Mouse (Mus musculus): Measurements from ENCODE around the gene Rhobtb1. TPM values are rescaled to one million over a fixed set of nuclear protein-coding genes. Genes with fewer than 3 reads are reported as not detected.

Rhobtb1 gene
- polyA plus RNA-seq (2015; fragmentation: Nextera tagmentation; extraction: Ambion mirVana): 11.9 and 13.6 TPM in 2 replicates

DNA sequence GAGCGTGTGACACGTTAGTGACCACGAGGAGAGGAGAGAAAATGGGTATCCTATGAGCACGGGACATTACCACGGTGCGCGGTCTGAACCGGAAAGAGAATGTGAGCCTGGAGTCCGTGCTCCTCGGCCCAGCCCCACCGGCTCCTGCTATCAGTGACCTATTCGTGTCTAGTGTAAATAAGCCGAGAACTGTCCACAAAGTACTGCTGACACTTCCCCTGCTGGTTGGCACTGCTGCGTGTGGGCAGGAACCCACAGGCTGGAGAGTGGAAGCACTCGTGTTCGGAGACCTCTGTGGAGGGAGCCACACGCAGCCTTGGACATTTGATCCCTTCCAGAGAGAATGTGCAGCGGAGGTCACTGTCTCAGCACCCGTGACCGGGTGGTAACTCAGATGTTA, at the start of gene Rhobtb1:
Gene Rhobtb1, plus strand, starts transcription at position 390 of the 400 bp plus-strand sequence.
- WGBS: 93% methylated on average over 20 of the region's 20 CpGs
- Histone ChIP-seq H3K4me2 (replicated peaks) (no peak within 1 kb of the TSS), H3K36me3 (no peaks in the 10 kb centered on the region)

DNA sequence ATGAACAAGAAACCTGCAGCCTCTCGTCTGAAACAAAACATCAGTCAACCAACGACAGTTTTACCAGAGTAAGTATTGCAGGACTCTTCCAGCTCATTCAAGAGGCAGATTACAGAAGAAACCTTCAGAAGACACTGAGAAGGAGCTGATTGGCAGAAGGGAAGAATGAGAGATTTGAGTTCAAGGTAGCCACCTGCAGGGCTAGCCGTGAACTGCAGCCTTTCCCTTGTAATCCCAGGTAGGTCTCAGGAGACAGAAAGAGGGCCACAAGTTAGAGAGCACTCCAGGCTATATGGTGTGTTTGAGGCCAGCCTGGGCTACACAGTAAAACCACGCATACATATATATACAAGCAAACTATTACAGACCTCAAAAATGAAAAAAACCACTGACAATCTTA, 49.2 kb upstream of the Rhobtb1 start:
- H3K9me3 ChIP-seq: no peaks in the 10 kb centered on the region
- ATAC-seq (replicated peaks): no peak
- H3K36me3 ChIP-seq: no peaks in the 10 kb centered on the region
- H3K4me3 ChIP-seq: no peak overlapping the region
- WGBS: 85% methylated on average over 4 of the region's 4 CpGs
- H3K27ac ChIP-seq (replicated peaks): no peak overlapping the region
- H3K9ac ChIP-seq (replicated peaks): no peak overlapping the region
- H3K4me2 ChIP-seq (replicated peaks): no peak overlapping the region
- H3K4me1 ChIP-seq: peaks cover 5% of the 10 kb centered on the region; the same call in 1 of the 2 replicates
- H3K27me3 ChIP-seq: no peaks in the 10 kb centered on the region

More for the DNA sequence above, at the start of gene Rhobtb1:
- Histone ChIP-seq H3K27me3 (no peaks in the 10 kb centered on the region), H3K27ac (replicated peaks) (no peak within 1 kb of the TSS), H3K9ac (replicated peaks) (no peak within 1 kb of the TSS), H3K9me3 (no peaks in the 10 kb centered on the region), H3K4me1 (no peaks in the 10 kb centered on the region), H3K4me3 (no peak within 1 kb of the TSS)
- ATAC-seq (replicated peaks): no peak

DNA sequence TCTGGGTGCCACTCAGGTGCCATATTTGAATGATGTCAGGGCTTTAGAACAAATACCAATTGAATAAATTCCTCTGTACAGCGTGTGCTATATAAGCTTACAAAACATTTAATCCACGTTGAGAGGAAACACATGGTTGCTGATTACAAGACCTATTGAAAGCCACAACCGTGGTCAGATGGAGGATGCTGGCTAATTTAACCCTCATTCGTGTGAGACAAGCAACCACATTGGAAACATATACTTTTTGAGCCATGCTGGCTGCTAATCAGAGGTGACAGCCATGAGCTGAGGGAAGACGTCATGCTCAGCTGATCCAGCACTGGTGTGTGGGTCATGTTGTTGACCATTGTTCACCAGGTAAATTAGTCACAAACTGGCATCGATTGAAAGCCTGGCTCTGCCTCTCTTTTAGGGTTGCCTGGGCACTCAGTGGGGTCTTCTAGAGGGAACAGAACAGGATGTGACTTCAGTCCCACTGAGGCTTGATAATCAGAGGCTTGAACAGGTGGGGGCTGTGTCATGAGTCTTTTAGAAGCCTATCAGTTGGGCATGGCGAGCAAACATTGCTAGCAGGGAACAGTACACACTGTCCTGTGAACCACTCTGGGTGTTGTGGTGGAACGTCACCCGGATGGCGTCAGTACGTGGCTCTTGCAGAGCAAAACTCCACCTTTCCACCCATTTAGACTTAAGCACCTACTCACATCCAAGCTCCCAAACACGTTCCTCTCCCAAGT, 46.9 kb upstream of the Rhobtb1 start:
- Histone ChIP-seq H3K36me3 (no peaks in the 10 kb centered on the region), H3K27ac (replicated peaks) (no peak overlapping the region), H3K9me3 (no peaks in the 10 kb centered on the region), H3K4me1 (peaks cover 4% of the 10 kb centered on the region; the same call in 1 of the 2 replicates), H3K27me3 (no peaks in the 10 kb centered on the region), H3K4me2 (replicated peaks) (no peak overlapping the region), H3K4me3 (no peak overlapping the region), H3K9ac (replicated peaks) (no peak overlapping the region)
- ATAC-seq (replicated peaks): no peak
- 83% methylated on average over 12 of the region's 12 CpGs for WGBS

DNA sequence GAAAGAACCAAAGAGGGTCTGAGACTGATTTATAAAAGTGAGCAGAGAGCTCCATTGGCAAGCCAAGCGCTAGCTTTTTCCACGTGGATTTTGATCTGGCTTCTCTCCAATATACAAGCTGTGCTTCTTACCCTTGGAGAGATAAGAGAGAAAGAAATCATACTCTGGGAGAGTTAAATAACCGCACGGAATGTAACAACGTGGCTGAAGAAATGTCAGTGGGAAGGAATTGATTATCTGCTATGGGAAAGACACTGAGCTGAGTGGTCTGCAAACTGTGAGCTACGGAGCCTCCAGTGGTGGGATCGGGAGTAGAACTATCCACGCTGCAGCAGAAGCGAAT, 46.4 kb upstream of the Rhobtb1 start:
- no peak for ATAC-seq (replicated peaks)
- Histone ChIP-seq H3K36me3 (no peaks in the 10 kb centered on the region), H3K4me3 (no peak overlapping the region), H3K9ac (replicated peaks) (no peak overlapping the region), H3K9me3 (no peaks in the 10 kb centered on the region), H3K4me1 (no peaks in the 10 kb centered on the region), H3K27ac (replicated peaks) (no peak overlapping the region), H3K27me3 (no peaks in the 10 kb centered on the region), H3K4me2 (replicated peaks) (no peak overlapping the region)
- WGBS: 76% methylated on average over 9 of the region's 9 CpGs

DNA sequence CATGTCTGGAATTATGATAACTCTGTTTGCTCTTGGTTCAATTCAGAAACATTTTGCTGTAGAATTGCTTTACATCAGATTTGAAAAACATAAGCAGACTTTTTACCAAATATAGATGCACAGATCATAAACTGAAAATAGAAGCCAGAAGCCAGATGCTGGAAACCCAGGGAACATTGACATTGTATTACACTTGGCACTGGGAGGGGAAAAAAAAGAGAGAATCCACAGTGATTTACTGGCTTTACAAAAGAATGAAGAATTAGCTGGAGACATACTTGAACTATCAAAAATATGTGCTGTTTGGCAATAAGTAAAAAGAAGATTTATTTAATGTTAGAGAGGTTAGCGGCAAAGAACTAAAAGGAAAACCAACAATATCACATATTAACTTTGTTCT, 44.4 kb upstream of the Rhobtb1 start:
- 92% methylated on average over 1 of the region's 1 CpGs for WGBS
- H3K9me3 ChIP-seq: no peaks in the 10 kb centered on the region
- no peak overlapping the region for H3K4me3 ChIP-seq
- H3K4me1 ChIP-seq: no peaks in the 10 kb centered on the region
- ATAC-seq (replicated peaks): no peak
- H3K4me2 ChIP-seq (replicated peaks): no peak overlapping the region
- H3K27ac ChIP-seq (replicated peaks): no peak overlapping the region
- no peak overlapping the region for H3K9ac ChIP-seq (replicated peaks)
- no peaks in the 10 kb centered on the region for H3K36me3 ChIP-seq
- H3K27me3 ChIP-seq: no peaks in the 10 kb centered on the region

DNA sequence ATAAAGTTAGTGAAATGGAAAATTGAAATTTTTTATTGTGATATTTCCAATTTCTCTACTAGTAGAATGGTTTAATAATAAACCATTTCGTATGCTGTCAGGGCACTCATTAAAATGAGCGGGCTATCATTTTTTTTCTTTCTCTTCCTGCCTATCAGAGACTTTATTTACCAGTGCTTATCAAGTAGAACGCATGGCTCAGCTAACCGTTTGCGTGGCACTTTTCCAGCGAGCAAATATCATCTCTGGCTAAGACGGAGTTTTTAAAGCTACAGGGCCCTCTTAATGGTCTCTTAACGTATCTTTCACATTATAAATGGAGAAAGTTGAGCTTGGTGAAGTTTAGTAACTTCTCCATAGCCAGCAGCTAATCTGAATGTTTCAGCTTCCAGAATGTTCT, 44.0 kb upstream of the Rhobtb1 start:
- no peak overlapping the region for H3K4me3 ChIP-seq
- no peaks in the 10 kb centered on the region for H3K4me1 ChIP-seq
- ATAC-seq (replicated peaks): no peak
- WGBS: 61% methylated on average over 8 of the region's 8 CpGs
- no peak overlapping the region for H3K9ac ChIP-seq (replicated peaks)
- no peaks in the 10 kb centered on the region for H3K27me3 ChIP-seq
- no peak overlapping the region for H3K4me2 ChIP-seq (replicated peaks)
- H3K36me3 ChIP-seq: no peaks in the 10 kb centered on the region
- H3K27ac ChIP-seq (replicated peaks): no peak overlapping the region
- H3K9me3 ChIP-seq: no peaks in the 10 kb centered on the region

DNA sequence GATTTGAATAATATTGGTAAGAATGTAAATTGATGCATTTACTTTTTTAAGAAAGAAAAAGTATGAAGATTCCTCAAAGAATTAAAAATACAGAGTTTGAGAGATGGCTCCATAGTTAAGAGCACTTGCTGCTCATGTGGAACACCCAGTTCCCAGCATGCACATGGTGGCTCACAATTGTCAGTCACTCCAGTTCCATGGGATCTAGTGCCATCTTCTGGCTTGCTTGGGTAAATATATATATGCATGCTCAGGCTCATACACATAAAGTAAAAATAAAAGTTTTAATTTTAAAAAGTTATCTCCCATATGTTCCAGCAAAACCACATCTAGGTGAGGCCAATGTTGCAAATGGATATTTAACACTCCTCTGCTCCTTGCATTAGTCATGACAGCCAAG, 36.9 kb upstream of the Rhobtb1 start:
- Histone ChIP-seq H3K36me3 (no peaks in the 10 kb centered on the region), H3K4me1 (no peaks in the 10 kb centered on the region), H3K4me3 (no peak overlapping the region), H3K4me2 (replicated peaks) (no peak overlapping the region), H3K9me3 (no peaks in the 10 kb centered on the region), H3K27ac (replicated peaks) (no peak overlapping the region), H3K9ac (replicated peaks) (no peak overlapping the region), H3K27me3 (no peaks in the 10 kb centered on the region)
- ATAC-seq (replicated peaks): no peak

DNA sequence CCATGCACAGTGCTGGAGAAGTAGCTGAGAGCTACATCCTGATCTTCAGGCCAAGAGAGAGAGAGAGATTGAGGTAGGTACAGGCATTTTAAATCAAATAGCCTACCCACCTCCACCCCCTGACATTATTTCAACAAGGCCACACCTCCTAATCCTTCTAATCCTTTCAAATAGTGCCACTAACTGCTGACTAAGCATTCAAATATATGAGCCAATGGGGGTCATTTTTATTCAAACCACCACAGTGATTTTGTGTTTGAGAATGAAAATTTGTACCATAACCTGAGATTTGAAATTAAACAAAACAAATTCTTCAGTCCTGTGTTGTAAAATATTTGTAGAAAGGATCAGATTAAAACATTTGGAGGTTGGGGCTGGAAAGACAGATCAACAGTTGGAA, 33.2 kb upstream of the Rhobtb1 start:
- Histone ChIP-seq H3K4me1 (no peaks in the 10 kb centered on the region), H3K27ac (replicated peaks) (no peak overlapping the region), H3K36me3 (no peaks in the 10 kb centered on the region), H3K4me3 (no peak overlapping the region), H3K4me2 (replicated peaks) (no peak overlapping the region), H3K9ac (replicated peaks) (no peak overlapping the region), H3K27me3 (no peaks in the 10 kb centered on the region), H3K9me3 (no peaks in the 10 kb centered on the region)
- no peak for ATAC-seq (replicated peaks)

DNA sequence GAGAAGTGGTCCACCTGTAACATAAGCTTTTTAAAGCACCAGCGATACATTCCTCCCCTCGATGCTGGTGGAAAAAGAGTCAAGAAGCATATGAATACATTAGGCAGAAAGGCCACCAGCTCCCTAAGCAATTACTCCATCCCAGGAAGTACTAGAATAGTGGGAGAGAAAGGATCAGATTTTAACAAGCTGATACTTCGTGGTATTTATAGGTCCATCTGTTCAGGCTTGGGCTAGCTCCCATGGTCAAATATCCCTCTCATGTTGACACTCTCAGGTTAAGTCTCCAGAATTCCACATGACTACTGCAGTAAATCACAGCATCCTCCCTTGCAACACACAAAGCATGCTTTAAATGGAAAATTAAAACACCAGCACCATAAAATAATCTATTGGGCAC, 32.3 kb upstream of the Rhobtb1 start:
- H3K4me2 ChIP-seq (replicated peaks): no peak overlapping the region
- no peak overlapping the region for H3K27ac ChIP-seq (replicated peaks)
- no peaks in the 10 kb centered on the region for H3K27me3 ChIP-seq
- no peaks in the 10 kb centered on the region for H3K9me3 ChIP-seq
- no peaks in the 10 kb centered on the region for H3K4me1 ChIP-seq
- H3K4me3 ChIP-seq: no peak overlapping the region
- no peaks in the 10 kb centered on the region for H3K36me3 ChIP-seq
- ATAC-seq (replicated peaks): no peak
- no peak overlapping the region for H3K9ac ChIP-seq (replicated peaks)
- WGBS: 86% methylated on average over 3 of the region's 3 CpGs

DNA sequence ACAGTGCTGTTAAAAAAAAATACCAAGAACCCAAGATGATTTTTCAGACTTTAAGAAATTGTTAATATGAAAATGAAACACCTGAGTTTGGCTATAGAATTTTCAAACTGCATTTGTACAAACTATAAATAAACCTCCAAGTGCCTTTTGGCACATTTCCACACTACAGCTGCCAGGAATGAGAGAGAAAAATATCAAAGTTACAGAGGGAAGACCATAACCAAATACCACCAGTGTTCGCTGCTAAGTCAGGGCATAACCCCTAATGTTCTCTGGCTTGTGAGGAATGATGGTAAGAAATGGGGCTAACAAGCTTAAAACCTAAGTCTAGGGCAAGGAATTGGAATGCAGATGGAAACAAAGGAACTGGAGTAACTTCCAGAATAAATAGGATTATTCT, 31.8 kb upstream of the Rhobtb1 start:
- H3K27me3 ChIP-seq: no peaks in the 10 kb centered on the region
- no peaks in the 10 kb centered on the region for H3K36me3 ChIP-seq
- WGBS: 81% methylated on average over 1 of the region's 1 CpGs
- H3K4me1 ChIP-seq: no peaks in the 10 kb centered on the region
- H3K9me3 ChIP-seq: no peaks in the 10 kb centered on the region
- H3K4me3 ChIP-seq: no peak overlapping the region
- H3K4me2 ChIP-seq (replicated peaks): no peak overlapping the region
- no peak overlapping the region for H3K9ac ChIP-seq (replicated peaks)
- H3K27ac ChIP-seq (replicated peaks): no peak overlapping the region
- no peak for ATAC-seq (replicated peaks)

DNA sequence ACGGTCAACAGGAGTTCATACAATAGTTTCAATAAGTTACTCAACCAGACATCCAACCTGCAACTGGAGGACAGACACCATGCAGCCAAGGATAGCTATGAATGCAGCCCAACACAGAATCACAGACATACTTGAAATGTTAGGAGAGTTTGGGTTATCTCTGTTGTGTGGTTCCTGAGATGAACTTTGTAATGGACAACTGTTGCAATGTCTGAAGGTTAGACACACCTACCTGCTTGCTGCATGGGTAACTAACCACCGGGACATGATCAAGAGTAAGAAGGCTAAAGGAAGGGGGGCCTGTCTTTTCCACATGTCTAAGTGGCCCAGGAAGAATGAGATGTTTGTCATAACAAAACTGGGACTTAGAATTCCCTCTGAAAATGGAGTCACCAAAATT, 24.7 kb upstream of the Rhobtb1 start:
- Histone ChIP-seq H3K4me3 (no peak overlapping the region), H3K4me2 (replicated peaks) (no peak overlapping the region), H3K27me3 (no peaks in the 10 kb centered on the region), H3K27ac (replicated peaks) (no peak overlapping the region), H3K4me1 (no peaks in the 10 kb centered on the region), H3K36me3 (no peaks in the 10 kb centered on the region), H3K9ac (replicated peaks) (no peak overlapping the region), H3K9me3 (no peaks in the 10 kb centered on the region)
- no peak for ATAC-seq (replicated peaks)
- 94% methylated on average over 2 of the region's 2 CpGs for WGBS

DNA sequence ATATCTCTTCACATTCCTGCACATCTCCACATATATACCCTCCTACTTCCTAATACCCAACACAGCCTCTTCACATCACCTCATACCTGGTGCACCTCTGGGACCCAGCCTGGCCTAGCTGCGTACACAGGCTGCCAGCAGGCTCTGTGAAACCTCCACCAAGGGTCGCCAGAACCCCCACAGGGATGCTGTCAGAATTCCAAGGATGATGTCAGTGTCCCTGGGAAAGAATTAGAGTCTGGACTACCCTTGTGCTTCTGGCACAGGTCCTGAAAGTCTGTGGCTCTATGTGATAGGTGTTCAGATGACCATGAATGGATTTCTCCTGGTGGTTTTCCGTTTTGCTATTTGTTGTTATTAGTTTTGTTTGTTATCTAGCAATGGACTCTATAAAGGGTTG, 22.7 kb upstream of the Rhobtb1 start:
- no peak for ATAC-seq (replicated peaks)
- H3K9ac ChIP-seq (replicated peaks): no peak overlapping the region
- H3K36me3 ChIP-seq: no peaks in the 10 kb centered on the region
- no peak overlapping the region for H3K4me3 ChIP-seq
- H3K4me2 ChIP-seq (replicated peaks): no peak overlapping the region
- H3K27me3 ChIP-seq: no peaks in the 10 kb centered on the region
- no peak overlapping the region for H3K27ac ChIP-seq (replicated peaks)
- no peaks in the 10 kb centered on the region for H3K9me3 ChIP-seq
- WGBS: 77% methylated on average over 3 of the region's 3 CpGs
- H3K4me1 ChIP-seq: no peaks in the 10 kb centered on the region

DNA sequence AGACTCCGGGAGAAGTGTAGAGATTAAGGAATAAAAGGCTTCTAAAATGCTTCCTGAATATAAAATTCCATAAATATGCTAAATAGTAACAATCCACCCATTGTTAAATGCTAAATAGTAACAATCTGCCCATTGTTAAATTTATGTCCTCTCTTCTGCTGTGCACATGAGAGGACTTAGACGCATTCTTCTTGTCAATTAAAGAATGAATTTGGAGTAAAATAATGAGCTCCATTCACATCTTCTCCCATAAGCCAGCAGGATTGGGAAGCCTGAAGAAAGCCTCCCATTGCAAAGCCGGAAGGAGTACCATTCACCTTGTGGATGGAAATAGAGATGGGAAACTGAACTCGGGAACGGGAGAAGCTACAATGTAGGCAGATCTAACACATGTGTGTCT, 20.6 kb upstream of the Rhobtb1 start:
- H3K36me3 ChIP-seq: no peaks in the 10 kb centered on the region
- H3K4me3 ChIP-seq: no peak overlapping the region
- 28% methylated on average over 5 of the region's 5 CpGs for whole genome bisulfite sequencing
- no peaks in the 10 kb centered on the region for H3K4me1 ChIP-seq
- no peak overlapping the region for H3K27ac ChIP-seq (replicated peaks)
- no peaks in the 10 kb centered on the region for H3K27me3 ChIP-seq
- no peak overlapping the region for H3K9ac ChIP-seq (replicated peaks)
- H3K9me3 ChIP-seq: no peaks in the 10 kb centered on the region
- H3K4me2 ChIP-seq (replicated peaks): no peak overlapping the region
- ATAC-seq (replicated peaks): no peak
